Comparison of ENCODE assay signal across 8 mouse cellular contexts in the genomic region with DNA sequence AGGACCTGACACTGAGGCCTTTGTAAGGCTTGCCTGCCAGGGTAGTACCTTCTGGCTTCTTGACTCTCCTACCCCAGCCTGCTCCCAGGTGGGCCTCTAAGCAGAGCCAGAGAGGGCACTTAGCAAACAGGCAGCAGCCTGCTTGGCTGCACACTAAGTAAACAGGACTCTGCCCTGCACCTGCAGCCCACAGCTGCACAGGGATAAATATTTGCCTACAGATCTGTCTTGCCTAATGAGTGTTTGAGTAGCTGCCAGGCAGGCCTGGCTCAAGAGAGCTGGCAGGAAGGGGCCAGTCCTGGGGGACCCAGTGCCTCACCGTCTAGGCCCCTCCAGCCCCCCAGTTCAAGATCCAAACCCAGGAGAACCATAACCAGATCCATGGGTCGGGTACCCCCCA. TPM values are rescaled to one million over a fixed set of nuclear protein-coding genes. Genes with fewer than 3 reads are reported as not detected.
DNase-seq lines count a peak whose midpoint lies in the region; ATAC-seq lines count a peak whose summit lies in the region.

No protein-coding gene starts in this region.

- no peaks in the 10 kb centered on the region for H3K36me3 ChIP-seq in heart, embryonic 11.5 days (ENCODE audit: control insufficient read depth, insufficient read depth, low read length)
- no peaks in the 10 kb centered on the region for H3K36me3 ChIP-seq in intestine, embryonic 14.5 days (ENCODE audit: control insufficient read depth, insufficient read depth, low read length)
- H3K36me3 ChIP-seq in liver, embryonic 12.5 days: no peaks in the 10 kb centered on the region
- no peaks in the 10 kb centered on the region for H3K36me3 ChIP-seq in neural tube, embryonic 14.5 days (ENCODE audit: control insufficient read depth, insufficient read depth, low read length)

- H3K4me3 ChIP-seq in heart, embryonic 11.5 days (ENCODE audit: low read depth, low read length): no peak overlapping the region
- no peak overlapping the region for H3K4me3 ChIP-seq in intestine, embryonic 14.5 days (ENCODE audit: low read depth, low read length)
- no peak overlapping the region for H3K4me3 ChIP-seq in liver, embryonic 12.5 days
- no peak overlapping the region for H3K4me3 ChIP-seq in neural tube, embryonic 14.5 days (ENCODE audit: low read depth, low read length)

- no peaks in the 10 kb centered on the region for H3K9me3 ChIP-seq in heart, embryonic 11.5 days (replicated peaks; ENCODE audit: control insufficient read depth, low read length)
- peaks cover 4% of the 10 kb centered on the region; the same call in 1 of the 2 replicates for H3K9me3 ChIP-seq in intestine, embryonic 14.5 days (ENCODE audit: control insufficient read depth, low read length)
- peaks cover 7% of the 10 kb centered on the region for H3K9me3 ChIP-seq in liver, embryonic 12.5 days (replicated peaks)
- H3K9me3 ChIP-seq in neural tube, embryonic 14.5 days (ENCODE audit: control insufficient read depth, low read length): no peaks in the 10 kb centered on the region

- H3K27ac ChIP-seq in heart, embryonic 11.5 days (ENCODE audit: low read depth, low read length): no peak overlapping the region
- H3K27ac ChIP-seq in intestine, embryonic 14.5 days (ENCODE audit: low read depth): peak overlapping the region; percentile 64
- H3K27ac ChIP-seq in liver, embryonic 12.5 days: peak overlapping the region; percentile 37; the same call in 1 of the 2 replicates
- peak overlapping the region; percentile 2; the same call in 1 of the 2 replicates for H3K27ac ChIP-seq in neural tube, embryonic 14.5 days (ENCODE audit: low read depth, low read length)

- ATAC-seq in heart, embryonic 11.5 days (replicated peaks; ENCODE audit: insufficient number of reproducible peaks, low FRiP score, low TSS enrichment): no peak
- ATAC-seq in intestine, embryonic 14.5 days (replicated peaks; ENCODE audit: low FRiP score, low TSS enrichment, low read depth): peak; percentile 99
- ATAC-seq in liver, embryonic 12.5 days: peak; percentile 71
- peak; percentile 76 for ATAC-seq in neural tube, embryonic 14.5 days (ENCODE audit: low read depth)
- ATAC-seq in megakaryocyte, adult 5-6 weeks (ENCODE audit: poor library complexity, severe bottlenecking): no peak

- no peak overlapping the region for H3K4me2 ChIP-seq in heart, embryonic 11.5 days
- 0 out of 2 replicates have a peak overlapping the region, but pooled peaks have one; percentile 5 for H3K4me2 ChIP-seq in intestine, embryonic 14.5 days (ENCODE audit: low read length)
- no peak overlapping the region for H3K4me2 ChIP-seq in liver, embryonic 12.5 days
- no peak overlapping the region for H3K4me2 ChIP-seq in neural tube, embryonic 14.5 days (ENCODE audit: low read depth, low read length)

- intact Hi-C loops in gastrocnemius, postnatal 14 days (cut with DNase I; ENCODE audit: low total_unique reads): no loop called here

- WGBS in heart, embryonic 11.5 days (ENCODE audit: insufficient replicate concordance): 78% methylated on average over 2 of the region's 2 CpGs
- 18% methylated on average over 2 of the region's 2 CpGs for WGBS in intestine, embryonic 14.5 days
- 53% methylated on average over 2 of the region's 2 CpGs for WGBS in liver, embryonic 12.5 days (ENCODE audit: insufficient replicate concordance)
- 42% methylated on average over 2 of the region's 2 CpGs for WGBS in neural tube, embryonic 14.5 days

- H3K4me1 ChIP-seq in heart, embryonic 11.5 days (ENCODE audit: control insufficient read depth, insufficient read depth, low read length): no peaks in the 10 kb centered on the region; the same call in 1 of the 2 replicates
- peaks cover 15% of the 10 kb centered on the region; the same call in 1 of the 2 replicates for H3K4me1 ChIP-seq in intestine, embryonic 14.5 days (replicated peaks; ENCODE audit: control insufficient read depth, insufficient read depth, low read length)
- H3K4me1 ChIP-seq in liver, embryonic 12.5 days: 0 out of 2 replicates have a peak, but pooled peaks cover 3% of the 10 kb centered on the region
- peaks cover 5% of the 10 kb centered on the region; the same call in 1 of the 2 replicates for H3K4me1 ChIP-seq in neural tube, embryonic 14.5 days (ENCODE audit: control insufficient read depth, insufficient read depth, low read length)

- no peaks in the 10 kb centered on the region for H3K27me3 ChIP-seq in heart, embryonic 11.5 days (ENCODE audit: control insufficient read depth, insufficient read depth, low read length)
- H3K27me3 ChIP-seq in intestine, embryonic 14.5 days (replicated peaks; ENCODE audit: control insufficient read depth, insufficient read depth, low read length): no peaks in the 10 kb centered on the region
- no peaks in the 10 kb centered on the region for H3K27me3 ChIP-seq in liver, embryonic 12.5 days (replicated peaks)
- no peaks in the 10 kb centered on the region for H3K27me3 ChIP-seq in neural tube, embryonic 14.5 days (ENCODE audit: control insufficient read depth, insufficient read depth, low read length)

- H3K9ac ChIP-seq in heart, embryonic 11.5 days (ENCODE audit: low read depth, low read length): no peak overlapping the region
- H3K9ac ChIP-seq in intestine, embryonic 14.5 days (ENCODE audit: low read length): no peak overlapping the region
- no peak overlapping the region for H3K9ac ChIP-seq in liver, embryonic 12.5 days
- H3K9ac ChIP-seq in neural tube, embryonic 14.5 days (replicated peaks; ENCODE audit: low read depth, low read length): no peak overlapping the region

- DNase-seq in heart, adult 11 months: peak; percentile 89
- DNase-seq in intestine, embryonic 14.5 days (ENCODE audit: low spot score): peak; percentile 72
- DNase-seq in right cerebral cortex, postnatal 14 days: no peak
- DNase-seq in gastrocnemius, postnatal 14 days: no peak

RNA-seq across cellular contexts. Expression of gene Thoc3, which starts 43.4 kb away (rescaled TPM):
- 98.8 and 99.7 TPM in 2 replicates for polyA plus RNA-seq in heart, embryonic 11.5 days (2014; fragmentation: Nextera tagmentation; extraction: Ambion mirVana)
- 133 and 140 TPM in 2 replicates for polyA plus RNA-seq in intestine, embryonic 14.5 days (2014; fragmentation: Nextera tagmentation; extraction: Ambion mirVana)
- polyA plus RNA-seq in liver, embryonic 12.5 days (2016; fragmentation: Nextera tagmentation; extraction: Ambion mirVana): 77.6 and 78.0 TPM in 2 replicates
- polyA plus RNA-seq in neural tube, embryonic 14.5 days (2014; fragmentation: Nextera tagmentation; extraction: Ambion mirVana): 91.0 and 102 TPM in 2 replicates
- 15.2 and 16.2 TPM in 2 replicates for total RNA-seq in megakaryocyte, adult 5-6 weeks (2015)
- 19.6 and 20.6 TPM in 2 replicates for total RNA-seq in megakaryocyte, adult 5-6 weeks (2017)
- total RNA-seq in gastrocnemius, postnatal 14 days (2021): 10 to 100 TPM; 16.1 to 18.5 TPM

RNA-seq across cellular contexts. Expression of gene Cplx2, which starts 54.1 kb away (rescaled TPM):
- polyA plus RNA-seq in heart, embryonic 11.5 days (2014; fragmentation: Nextera tagmentation; extraction: Ambion mirVana): 2.1 and 3.0 TPM in 2 replicates
- 5.6 and 6.7 TPM in 2 replicates for polyA plus RNA-seq in intestine, embryonic 14.5 days (2014; fragmentation: Nextera tagmentation; extraction: Ambion mirVana)
- polyA plus RNA-seq in liver, embryonic 12.5 days (2016; fragmentation: Nextera tagmentation; extraction: Ambion mirVana): 0.45 and 0.52 TPM in 2 replicates
- polyA plus RNA-seq in neural tube, embryonic 14.5 days (2014; fragmentation: Nextera tagmentation; extraction: Ambion mirVana): 23.6 and 24.1 TPM in 2 replicates
- 0.05 TPM in 1 of 2 replicates, not detected in the other for total RNA-seq in megakaryocyte, adult 5-6 weeks (2015)
- 0.04 TPM in 1 of 2 replicates, not detected in the other for total RNA-seq in megakaryocyte, adult 5-6 weeks (2017)
- total RNA-seq in gastrocnemius, postnatal 14 days (2021): 1 to 10 TPM; 3.7 to 5.1 TPM

Comparison
In these comparisons a context has a peak if more than half of its experiments do, and no peak if none do; other contexts are left out.
1. DNase-seq: peak in heart, adult 11 months (single experiment) and intestine, embryonic 14.5 days (single experiment); none in right cerebral cortex, postnatal 14 days (single experiment) and gastrocnemius, postnatal 14 days (single experiment).
2. ATAC-seq: peak in intestine, embryonic 14.5 days (single experiment), liver, embryonic 12.5 days (single experiment) and neural tube, embryonic 14.5 days (single experiment); none in heart, embryonic 11.5 days (single experiment) and megakaryocyte, adult 5-6 weeks (single experiment).